Mouse (Mus musculus) olfactory bulb, adult 2 months (tissue): ENCODE data around the gene Phactr2. TPM values are rescaled to one million over a fixed set of nuclear protein-coding genes. Genes with fewer than 3 reads are reported as not detected.

Experiments
- H3K27ac ChIP-seq: fragments of 200-500 bp; 2 replicates; pipeline ENCODE4 v1.5.1; 2012; ENCODE audit warnings: low read depth, low read length; ENCODE audit not compliant: insufficient read depth
- H3K4me1 ChIP-seq: fragments of 200-500 bp; 2 replicates; pipeline ENCODE4 v1.6.1; 2012; ENCODE audit warnings: low read length; ENCODE audit not compliant: control insufficient read depth, insufficient read depth
- H3K4me3 ChIP-seq: fragments of 200-500 bp; 2 replicates; pipeline ENCODE4 v1.5.1; 2012; ENCODE audit warnings: mild to moderate bottlenecking, low read depth, low read length, moderate library complexity; ENCODE audit not compliant: insufficient read depth
- CTCF ChIP-seq: fragments of 200-500 bp; IDR thresholded peaks from 2 replicates; pipeline ENCODE4 v1.5.1; 2012; ENCODE audit warnings: low read depth, mild to moderate bottlenecking, low read length, moderate library complexity; ENCODE audit not compliant: insufficient read depth
- POLR2A ChIP-seq: fragments of 200-500 bp; IDR thresholded peaks from 2 replicates; pipeline ENCODE4 v1.6.1; 2012; ENCODE audit warnings: mild to moderate bottlenecking, low read depth, low read length, moderate library complexity; ENCODE audit not compliant: insufficient read depth
- WGBS: fragments of 180-500 bp; shearing (Covaris S2); methylation state at CpG from one replicate; pipeline ENCODE4 v1.1.7; 2018; 5-methylcytosine and 5-hydroxymethylcytosine counted together
- polyA plus RNA-seq: library from polyadenylated mRNA; stranded (reverse); fragments of >200 nt; gene quantifications from 2 replicates; pipeline ENCODE4 v1.2.4, GENCODE M21; 2012; ENCODE audit warnings: low replicate concordance; ENCODE audit not compliant: missing spikeins, insufficient read depth, insufficient read length

Phactr2 gene
- polyA plus RNA-seq, 1 experiment, result not detected

DNA sequence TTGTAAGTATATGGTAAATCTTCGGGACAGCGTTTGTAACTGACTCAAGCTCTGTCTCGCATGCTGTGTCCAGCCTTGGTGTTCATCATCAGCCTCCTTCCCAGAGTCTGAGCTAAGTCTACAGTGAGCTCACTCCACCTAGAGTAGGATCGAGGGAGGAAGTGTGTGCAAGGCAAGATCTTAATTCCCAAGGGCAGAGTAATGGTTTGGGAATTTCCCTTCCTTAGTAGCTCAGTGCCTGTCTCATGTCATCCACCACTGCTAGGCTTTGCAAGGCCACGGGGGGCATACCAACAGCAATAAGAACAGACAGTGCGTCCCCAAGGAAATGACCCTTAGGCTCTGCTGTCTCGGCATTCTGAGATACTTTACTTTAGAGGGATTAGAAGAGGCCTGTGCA is 218.0 kb downstream of the Phactr2 start:
- H3K4me1 ChIP-seq, result no peaks in the 10 kb centered on the region
- WGBS, result 85% methylated on average over 7 of the region's 7 CpGs
- no peak for TF ChIP-seq CTCF
- TF ChIP-seq POLR2A, result no peak
- no peak overlapping the region for H3K27ac ChIP-seq
- H3K4me3 ChIP-seq, result no peak overlapping the region

DNA sequence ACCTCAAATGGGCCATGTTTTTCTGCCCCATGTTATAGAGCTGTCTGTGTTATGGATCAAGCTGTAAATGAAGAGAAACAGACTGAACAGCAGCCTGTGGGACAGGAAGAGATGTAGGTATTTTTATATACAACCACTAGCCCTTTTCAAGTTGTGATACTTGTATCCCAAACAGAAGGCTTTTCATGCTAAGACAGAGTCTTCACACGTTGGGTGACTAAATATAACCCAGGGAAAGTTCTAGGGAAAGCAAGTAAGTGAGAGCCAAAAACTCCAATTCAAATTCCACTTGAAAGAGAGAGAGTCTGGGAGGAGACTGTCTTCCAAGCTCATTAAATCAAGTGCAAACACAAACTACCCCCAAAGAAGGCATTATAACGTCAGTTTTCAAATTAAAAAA is 223.9 kb downstream of the Phactr2 start:
- Histone ChIP-seq H3K4me3 (no peak overlapping the region), H3K4me1 (no peaks in the 10 kb centered on the region), H3K27ac (no peak overlapping the region)
- TF ChIP-seq CTCF, result no peak
- TF ChIP-seq POLR2A, result no peak
- 29% methylated on average over 2 of the region's 2 CpGs for WGBS

DNA sequence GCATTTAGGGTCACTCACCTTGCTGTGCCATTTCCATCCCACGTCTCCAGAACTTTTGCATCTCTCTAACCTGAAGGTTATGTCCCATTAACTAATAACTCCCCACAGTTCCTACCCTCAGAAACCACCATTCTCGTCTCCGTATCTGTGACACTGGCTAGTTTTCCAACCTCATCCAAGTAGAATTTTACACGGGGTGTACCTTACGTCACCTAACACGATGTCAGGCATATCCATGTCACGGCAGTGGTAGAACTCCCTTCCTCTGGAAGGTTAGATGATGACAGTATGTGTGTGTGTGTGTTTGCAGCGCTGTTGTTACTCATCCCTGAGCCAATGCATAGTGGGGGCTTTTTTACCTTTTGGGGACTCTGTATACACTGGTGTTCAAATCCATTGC is 225.1 kb downstream of the Phactr2 start:
- H3K4me1 ChIP-seq, result no peaks in the 10 kb centered on the region
- TF ChIP-seq POLR2A, result no peak
- TF ChIP-seq CTCF, result no peak
- no peak overlapping the region for H3K4me3 ChIP-seq
- no peak overlapping the region for H3K27ac ChIP-seq
- 99% methylated on average over 8 of the region's 8 CpGs for WGBS

DNA sequence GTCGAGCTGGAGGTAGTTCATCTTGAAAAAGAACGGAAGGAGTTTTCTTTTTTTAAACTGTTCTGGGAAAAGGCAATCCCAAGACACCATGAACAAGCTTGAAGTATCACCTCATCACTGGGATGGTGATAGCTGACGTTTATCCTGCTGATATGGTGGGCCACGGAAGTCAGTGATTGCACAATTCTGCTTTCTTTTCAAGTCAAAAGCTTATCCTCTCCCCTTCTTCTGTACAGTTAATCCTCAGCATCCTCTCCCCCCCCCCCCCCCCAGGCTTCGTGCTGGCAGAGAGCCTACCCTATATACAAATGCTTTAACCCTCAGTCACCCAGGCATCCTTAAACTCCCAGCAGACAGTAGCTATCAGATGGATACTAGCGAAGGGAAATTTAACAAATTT is 228.5 kb downstream of the Phactr2 start:
- Histone ChIP-seq H3K27ac (no peak overlapping the region), H3K4me1 (no peaks in the 10 kb centered on the region), H3K4me3 (no peak overlapping the region)
- 73% methylated on average over 6 of the region's 6 CpGs for WGBS
- TF ChIP-seq POLR2A (no peak), CTCF (no peak)

DNA sequence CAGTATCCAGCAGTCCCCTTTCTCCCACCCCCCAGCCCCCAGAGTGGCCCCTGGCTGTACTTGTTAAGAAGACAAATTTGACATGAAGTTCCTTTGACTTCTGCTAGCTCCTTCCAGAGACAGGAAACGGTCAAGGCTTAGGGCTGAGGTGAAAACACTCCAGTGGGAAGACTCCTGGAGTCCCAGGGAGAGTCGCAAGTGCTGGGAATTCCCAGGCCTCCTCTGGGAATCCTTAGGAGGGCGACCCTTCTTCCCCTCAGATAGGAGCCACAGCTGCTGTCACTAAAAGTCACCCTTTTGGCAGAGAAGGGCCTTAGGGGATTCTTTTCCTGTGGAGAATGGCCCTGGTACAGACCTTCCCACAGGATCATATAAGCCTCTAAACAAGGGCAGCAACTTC is 230.0 kb downstream of the Phactr2 start:
- no peak for TF ChIP-seq CTCF
- TF ChIP-seq POLR2A, result no peak
- no peak overlapping the region for H3K27ac ChIP-seq
- no peaks in the 10 kb centered on the region for H3K4me1 ChIP-seq
- 84% methylated on average over 3 of the region's 3 CpGs for WGBS
- no peak overlapping the region for H3K4me3 ChIP-seq

DNA sequence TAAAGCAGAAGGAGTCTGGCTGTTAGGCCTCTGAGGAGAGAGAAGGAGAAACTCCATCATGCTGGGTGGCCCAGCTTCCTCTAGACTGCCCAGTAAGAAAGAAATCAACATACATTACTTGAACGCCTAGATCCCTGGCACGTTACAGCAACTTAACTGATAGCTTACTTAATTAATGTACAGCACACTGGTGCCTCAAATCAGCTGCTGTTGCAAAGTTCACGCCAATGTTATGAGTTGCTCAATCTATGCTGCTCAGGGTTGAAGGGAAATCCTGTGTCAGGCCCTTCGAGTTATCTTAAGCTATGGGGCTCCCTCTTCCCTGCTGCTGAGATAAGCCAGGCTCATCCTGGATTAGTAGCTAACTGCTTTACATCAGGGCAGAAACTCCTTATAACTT is 233.8 kb downstream of the Phactr2 start:
- no peak overlapping the region for H3K4me3 ChIP-seq
- 87% methylated on average over 4 of the region's 4 CpGs for WGBS
- TF ChIP-seq POLR2A, result no peak
- TF ChIP-seq CTCF, result no peak
- H3K27ac ChIP-seq, result no peak overlapping the region
- no peaks in the 10 kb centered on the region for H3K4me1 ChIP-seq

DNA sequence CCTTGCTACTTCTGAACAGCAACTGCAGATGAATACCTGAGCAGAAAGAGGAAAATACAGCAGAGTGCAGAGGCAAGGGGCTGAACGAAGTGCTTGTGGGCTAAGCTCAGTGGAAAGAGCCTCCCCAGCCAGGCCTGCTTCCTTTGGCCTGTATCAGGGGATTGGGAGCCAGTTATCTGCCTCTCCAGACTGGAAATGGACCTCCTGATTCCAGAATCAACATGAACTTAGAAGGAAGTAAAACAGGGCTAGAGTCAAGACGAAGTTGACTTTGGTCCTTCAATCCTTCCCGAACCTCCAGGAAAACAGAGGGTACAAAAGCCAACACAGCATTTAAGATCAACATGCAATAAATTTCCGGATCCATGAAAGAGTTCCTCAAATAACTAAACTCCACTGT is 236.0 kb downstream of the Phactr2 start:
- H3K4me1 ChIP-seq, result no peaks in the 10 kb centered on the region
- 93% methylated on average over 4 of the region's 4 CpGs for WGBS
- H3K4me3 ChIP-seq, result no peak overlapping the region
- H3K27ac ChIP-seq, result no peak overlapping the region
- TF ChIP-seq POLR2A (no peak), CTCF (no peak)

DNA sequence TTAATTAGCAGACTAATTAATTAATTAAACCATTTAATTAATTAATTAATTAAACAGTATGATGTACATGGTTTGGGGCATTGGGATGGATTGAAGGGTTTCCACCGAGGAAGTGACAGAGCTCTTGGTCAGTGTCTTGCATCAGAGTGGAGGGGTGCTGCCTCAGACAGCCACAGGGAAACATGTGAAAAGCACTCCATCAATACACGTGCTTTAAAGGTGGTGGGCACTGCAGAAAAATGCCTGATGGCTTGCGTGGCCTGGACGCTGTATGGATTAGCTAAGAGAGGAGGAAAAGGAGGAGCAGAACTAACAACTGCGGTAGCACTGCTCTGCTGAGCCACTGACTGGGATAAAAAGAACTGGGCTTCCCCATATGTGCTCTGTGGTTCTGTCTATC is 237.3 kb downstream of the Phactr2 start:
- H3K27ac ChIP-seq, result no peak overlapping the region
- H3K4me1 ChIP-seq, result no peaks in the 10 kb centered on the region
- TF ChIP-seq POLR2A (no peak), CTCF (no peak)
- H3K4me3 ChIP-seq, result no peak overlapping the region
- WGBS, result 86% methylated on average over 5 of the region's 5 CpGs

DNA sequence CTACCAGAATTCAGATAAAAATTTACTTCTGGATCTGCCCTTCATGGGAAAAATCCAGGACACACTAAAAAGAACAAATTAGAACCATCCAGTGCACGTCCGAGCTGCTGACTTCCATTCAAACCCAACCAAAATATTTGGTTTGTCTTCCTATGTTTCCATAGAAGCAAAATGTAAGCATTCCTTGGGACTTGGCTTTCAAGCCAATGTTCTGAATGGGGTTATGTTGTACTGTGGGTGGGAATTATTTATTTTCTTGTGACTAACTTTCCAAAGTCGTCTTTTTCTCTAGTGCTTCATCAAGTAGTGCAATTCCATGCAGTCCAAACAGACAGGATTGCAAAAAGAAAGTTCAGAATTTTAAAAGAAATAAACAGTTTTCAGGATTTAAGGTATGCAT is 239.7 kb downstream of the Phactr2 start:
- Histone ChIP-seq H3K4me1 (no peaks in the 10 kb centered on the region), H3K27ac (no peak overlapping the region), H3K4me3 (no peak overlapping the region)
- WGBS, result 75% methylated on average over 3 of the region's 3 CpGs
- TF ChIP-seq POLR2A (no peak), CTCF (no peak)

DNA sequence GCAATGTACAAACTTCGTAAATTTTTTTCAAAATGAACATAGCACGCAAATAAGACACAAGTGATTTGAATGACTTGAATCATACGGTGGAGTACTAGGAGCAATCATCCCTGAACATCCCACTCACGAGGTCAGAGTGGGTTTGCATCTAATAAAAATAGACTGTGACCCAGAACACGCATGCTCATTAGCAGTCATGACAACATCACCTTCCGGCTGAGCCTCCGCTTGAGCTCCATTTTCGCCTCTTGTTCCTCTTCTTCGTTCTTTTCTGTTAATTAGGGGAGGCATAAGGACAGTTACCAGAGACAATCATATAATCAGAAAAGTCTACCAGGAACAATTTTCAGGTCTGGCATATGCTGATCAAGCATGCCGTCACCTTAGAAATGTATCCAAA is 240.3 kb downstream of the Phactr2 start:
- 83% methylated on average over 10 of the region's 10 CpGs for WGBS
- TF ChIP-seq POLR2A, result no peak
- no peak for TF ChIP-seq CTCF
- H3K4me1 ChIP-seq, result no peaks in the 10 kb centered on the region
- H3K4me3 ChIP-seq, result no peak overlapping the region
- no peak overlapping the region for H3K27ac ChIP-seq
